Mouse (Mus musculus): ENCODE measurements around the gene Olfml1.

The Olfml1 gene

GRCm38 (mm10) chr7:107567261-107567671, at the start of gene Olfml1:
Gene Olfml1 (plus strand): TSS chr7:107567446.
- DNase-seq, result no peak

- peak; percentile 69 to 78 for DNase-seq
Measured at GRCm38 (mm10) chr7:107519256-107520025, 47.8 kb upstream of the Olfml1 start.

- DNase-seq, result no peak
Measured at GRCm38 (mm10) chr7:107521411-107521810, 45.8 kb upstream of the Olfml1 start.

GRCm38 (mm10) chr7:107526299-107526698, 40.9 kb upstream of the Olfml1 start:
- DNase-seq, result peak; percentile 83 to 85

GRCm38 (mm10) chr7:107528169-107528772, 39.0 kb upstream of the Olfml1 start:
- no peak for DNase-seq

GRCm38 (mm10) chr7:107529364-107529763, 37.9 kb upstream of the Olfml1 start:
- no peak for DNase-seq

GRCm38 (mm10) chr7:107535311-107535710, 31.9 kb upstream of the Olfml1 start:
- DNase-seq, result no peak

- DNase-seq, result no peak
Measured at GRCm38 (mm10) chr7:107536516-107536915, 30.7 kb upstream of the Olfml1 start.

GRCm38 (mm10) chr7:107540034-107540433, 27.2 kb upstream of the Olfml1 start:
- DNase-seq, result no peak

GRCm38 (mm10) chr7:107545011-107545410, 22.2 kb upstream of the Olfml1 start:
- peak; percentile 43 to 50 for DNase-seq

- DNase-seq, result no peak
Measured at GRCm38 (mm10) chr7:107547872-107548271, 19.4 kb upstream of the Olfml1 start.

GRCm38 (mm10) chr7:107553461-107553860, 13.8 kb upstream of the Olfml1 start:
- no peak for DNase-seq

- DNase-seq, result peak; percentile 39 to 57
Measured at GRCm38 (mm10) chr7:107555906-107556305, 11.3 kb upstream of the Olfml1 start.

- no peak for DNase-seq
Measured at GRCm38 (mm10) chr7:107560675-107561074, 6.6 kb upstream of the Olfml1 start.

GRCm38 (mm10) chr7:107561584-107561983, 5.7 kb upstream of the Olfml1 start:
- no peak for DNase-seq

GRCm38 (mm10) chr7:107563727-107564126, 3.5 kb upstream of the Olfml1 start:
- no peak for DNase-seq

- no peak for DNase-seq
Measured at GRCm38 (mm10) chr7:107567674-107568073, 428 bp downstream of the Olfml1 start.

GRCm38 (mm10) chr7:107568971-107569370, 1.7 kb downstream of the Olfml1 start:
- peak in 1 of 2 experiments; percentile 22 for DNase-seq

GRCm38 (mm10) chr7:107573856-107574255, 6.6 kb downstream of the Olfml1 start:
- DNase-seq, result no peak

- DNase-seq, result no peak
Measured at GRCm38 (mm10) chr7:107574276-107574675, 7.0 kb downstream of the Olfml1 start.

GRCm38 (mm10) chr7:107592641-107593040, 25.4 kb downstream of the Olfml1 start:
- DNase-seq, result peak in 1 of 2 experiments; percentile 9

GRCm38 (mm10) chr7:107593904-107594303, 26.7 kb downstream of the Olfml1 start:
- DNase-seq, result no peak

- DNase-seq, result peak; percentile 32 to 38
Measured at GRCm38 (mm10) chr7:107594325-107594856, 27.1 kb downstream of the Olfml1 start.

GRCm38 (mm10) chr7:107594857-107595402, 27.7 kb downstream of the Olfml1 start, which contains the start of gene Ppfibp2:
Gene Ppfibp2 (plus strand): TSS chr7:107595207.
- peak; percentile 75 to 77 for DNase-seq

All from cerebellum, adult 18-20 months (tissue).